Mouse (Mus musculus) cerebellum, postnatal 25 days (tissue): ENCODE measurements at regions not wholly inside any gene's neighbourhood (a gene's known extent, or its start where the extent isn't known, plus 50 kb on each side); places are given as distances from the start of the nearest gene placed in this dataset.

Experiments
- DNase-seq, 2 experiments: peaks; one replicate each; pipeline ENCODE4 v3.0.0; 2021; ENCODE audit warnings: mixed read lengths in 2 of 2

GRCm38 (mm10) chr12:16135602-16136213, 319.0 kb upstream of the Trib2 start:
- DNase-seq: no peak

DNA sequence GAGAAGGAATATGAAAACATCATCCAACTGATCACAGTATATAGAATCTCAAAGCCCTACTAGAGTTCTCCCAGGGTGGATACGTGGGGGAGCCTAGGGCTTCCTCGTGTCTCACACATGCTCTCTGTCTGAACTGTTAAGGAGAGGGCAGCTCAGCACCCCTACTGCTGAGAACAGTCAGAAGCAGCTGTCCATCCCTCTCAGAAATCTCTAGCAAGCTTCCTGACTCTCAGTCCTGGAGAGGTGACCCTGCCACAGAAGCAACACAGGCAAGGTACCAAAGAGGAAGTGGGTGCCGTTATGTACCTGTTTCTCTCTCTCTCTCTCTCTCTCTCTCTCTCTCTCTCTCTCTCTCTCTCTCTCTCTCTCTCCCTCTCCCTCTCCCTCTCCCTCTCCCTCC, 317.7 kb upstream of the Trib2 start:
- no peak for DNase-seq

DNA sequence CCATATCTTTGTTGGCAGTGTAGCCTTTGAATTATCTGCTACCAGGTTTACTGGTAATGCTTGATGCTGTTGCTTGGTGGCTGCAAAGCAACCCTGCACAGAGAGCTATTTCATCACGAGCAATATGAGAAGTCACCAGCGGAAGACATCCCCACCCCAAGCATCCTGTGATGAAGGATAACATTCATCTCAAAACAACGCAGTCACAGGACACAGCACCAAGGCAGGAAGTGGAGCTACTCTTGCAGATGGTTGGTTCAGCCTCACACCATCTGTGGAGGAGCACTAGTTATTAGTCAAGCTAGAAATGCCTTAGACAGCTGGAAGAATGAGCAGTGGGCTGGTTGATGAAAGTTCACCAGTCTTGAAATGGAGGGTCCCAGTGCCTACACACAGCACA, 316.5 kb upstream of the Trib2 start:
- DNase-seq: no peak

- no peak for DNase-seq
Observed at GRCm38 (mm10) chr12:16131740-16132077, 315.0 kb upstream of the Trib2 start.

- DNase-seq: no peak
Observed at GRCm38 (mm10) chr12:16131028-16131739, 314.5 kb upstream of the Trib2 start.

DNA sequence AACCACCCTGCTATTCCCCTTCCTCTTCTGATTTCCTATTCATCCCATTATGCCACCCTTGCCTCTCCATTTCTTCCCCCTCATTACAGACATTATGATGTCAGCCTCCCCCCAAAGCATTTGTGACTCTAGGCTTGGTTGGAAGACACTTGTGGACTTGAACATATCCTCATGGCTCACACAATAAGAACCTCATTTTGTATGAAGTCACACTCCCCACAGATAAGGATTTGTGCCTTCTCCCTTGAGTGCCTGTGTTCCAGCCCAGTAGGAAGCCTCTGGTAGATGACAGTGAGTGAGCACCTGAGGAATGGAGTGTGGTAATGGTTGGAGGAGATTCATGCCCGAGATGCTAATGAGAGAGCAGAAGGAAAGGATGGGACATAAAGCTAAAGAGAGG, 313.9 kb upstream of the Trib2 start:
- no peak for DNase-seq

- no peak for DNase-seq
Observed at GRCm38 (mm10) chr12:16129923-16130322, 313.2 kb upstream of the Trib2 start.

DNA sequence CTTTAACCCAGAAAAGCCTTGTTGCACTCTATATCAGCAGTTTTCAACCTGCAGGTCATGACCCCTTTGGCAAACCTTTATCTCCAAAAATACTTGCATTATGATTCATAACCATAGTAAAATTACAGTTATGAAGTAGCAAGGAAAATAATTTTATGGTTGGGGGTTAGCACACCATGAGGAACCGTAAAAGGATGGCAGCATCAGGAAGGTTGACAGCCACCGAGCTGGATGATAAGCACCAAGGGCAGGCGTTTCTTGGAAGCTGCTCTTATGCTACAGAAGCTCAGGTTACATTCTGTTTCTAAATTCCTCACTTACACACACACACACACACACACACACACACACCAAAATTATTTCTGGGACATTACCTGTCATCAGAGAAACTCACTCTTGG, 312.5 kb upstream of the Trib2 start:
- no peak for DNase-seq

DNA sequence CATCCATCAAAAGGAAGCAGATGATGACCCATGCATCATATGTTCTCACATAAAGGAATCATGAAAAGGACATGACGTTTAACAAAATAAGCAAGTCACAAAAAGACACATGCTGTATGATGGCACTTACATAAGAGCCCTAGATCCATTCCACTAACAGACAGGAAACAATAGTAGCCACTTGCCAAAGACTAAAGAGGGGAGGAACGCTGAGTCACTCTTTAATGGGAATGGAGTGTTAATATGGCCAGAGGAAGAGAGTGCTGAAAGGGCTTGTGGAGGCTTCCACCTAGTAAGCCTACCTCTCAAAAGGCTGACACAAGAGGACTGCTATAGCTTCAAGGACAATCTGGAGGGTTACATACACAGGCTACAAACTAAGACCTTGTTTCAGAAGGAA, 308.2 kb upstream of the Trib2 start:
- DNase-seq: no peak

DNA sequence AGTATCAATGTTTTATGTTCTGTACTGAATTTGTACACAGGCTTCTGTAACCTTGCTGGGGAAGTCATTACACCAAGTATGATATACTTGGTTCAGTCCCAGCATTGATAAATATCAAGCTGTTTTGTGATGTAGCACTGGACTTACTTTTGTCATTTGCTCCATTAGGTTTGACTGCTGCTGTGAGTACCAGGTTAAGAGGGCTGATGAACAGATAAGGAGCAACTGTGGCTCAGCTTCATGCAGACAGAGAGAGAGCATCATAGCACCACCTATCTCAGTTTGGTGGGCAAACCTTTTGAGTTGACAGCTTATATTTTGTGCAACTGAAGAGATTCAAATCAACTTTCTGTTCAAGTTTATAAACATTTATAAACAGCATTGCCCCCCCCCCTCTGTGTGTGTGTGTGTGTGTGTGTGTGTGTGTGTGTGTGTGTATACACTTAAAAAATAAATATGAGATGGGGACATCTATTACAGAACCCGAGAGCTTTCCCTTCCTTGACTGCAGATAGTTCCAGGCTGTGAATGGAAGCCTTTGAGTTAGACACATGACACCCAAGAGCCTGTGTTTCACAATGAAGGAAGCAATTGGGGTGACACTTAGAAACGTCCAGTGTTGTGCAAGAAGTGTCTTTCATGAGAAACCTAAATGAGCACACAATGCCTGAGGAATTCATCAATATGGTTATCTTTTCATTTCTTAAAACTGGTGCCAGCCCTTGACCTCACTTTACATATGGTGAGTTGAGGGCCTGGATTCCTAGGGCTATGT, 305.8 kb upstream of the Trib2 start:
- no peak for DNase-seq

GRCm38 (mm10) chr12:16121787-16122186, 305.1 kb upstream of the Trib2 start:
- DNase-seq: no peak

DNA sequence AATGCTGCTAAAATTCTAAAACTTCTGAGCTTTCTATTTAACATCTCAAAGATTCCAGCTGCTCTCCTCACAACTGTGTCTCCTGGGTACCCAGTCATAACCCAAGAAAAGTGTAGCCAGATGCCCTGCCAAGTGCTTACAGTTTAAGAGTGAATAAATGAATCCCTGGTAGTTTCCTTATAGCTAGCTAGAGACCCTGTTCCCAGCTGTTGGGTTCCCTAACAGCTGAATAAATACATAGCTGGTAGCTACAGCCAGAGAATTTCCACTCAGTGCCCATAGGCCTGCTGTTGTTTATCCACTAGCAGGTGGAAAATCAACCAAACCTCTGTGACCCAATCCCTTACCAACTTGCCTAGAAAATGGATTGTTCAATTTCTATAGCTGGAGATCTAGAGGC, 302.0 kb upstream of the Trib2 start:
- no peak for DNase-seq

DNA sequence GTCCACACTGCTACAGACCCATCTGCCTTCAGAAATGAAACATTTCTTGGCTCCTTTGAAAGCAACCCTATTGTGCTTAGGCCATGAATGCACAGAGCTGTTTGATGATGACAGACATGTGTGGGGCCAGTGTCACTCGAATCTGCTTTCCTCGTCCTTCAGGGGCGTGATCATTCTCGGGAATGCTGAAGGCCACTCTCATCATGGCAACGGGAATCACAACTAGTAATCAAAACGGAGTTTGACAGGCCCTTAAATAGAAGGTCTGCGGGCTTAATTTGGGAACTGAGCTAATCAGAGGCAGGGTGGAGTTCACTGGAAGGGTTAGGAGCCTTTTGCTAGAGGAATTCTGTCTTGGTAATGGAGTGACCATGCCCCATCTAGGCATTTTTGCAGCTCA, 290.2 kb upstream of the Trib2 start:
- no peak for DNase-seq

- DNase-seq: no peak
Observed at GRCm38 (mm10) chr12:16098840-16099239, 282.1 kb upstream of the Trib2 start.

GRCm38 (mm10) chr12:16092643-16093042, 275.9 kb upstream of the Trib2 start:
- DNase-seq: no peak

DNA sequence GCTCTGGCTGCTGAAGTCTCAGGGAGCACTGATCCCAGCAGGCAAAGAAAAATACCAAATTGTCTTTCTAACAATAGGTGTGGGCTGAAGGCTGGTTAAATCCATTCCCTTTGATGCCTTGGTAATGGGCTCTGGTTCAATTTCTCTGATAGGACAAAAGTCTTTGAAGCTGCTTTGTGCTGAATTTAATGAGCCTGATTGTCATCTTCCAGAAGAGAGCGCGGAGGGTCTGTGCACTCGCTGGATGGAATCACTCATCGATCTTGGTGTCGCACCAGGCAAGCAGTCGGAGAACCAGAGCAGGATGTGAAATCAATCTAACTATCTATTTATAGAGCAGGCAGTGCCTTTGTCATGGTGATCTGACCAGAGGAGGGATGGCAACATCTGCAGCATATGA, 274.6 kb upstream of the Trib2 start:
- DNase-seq: no peak

DNA sequence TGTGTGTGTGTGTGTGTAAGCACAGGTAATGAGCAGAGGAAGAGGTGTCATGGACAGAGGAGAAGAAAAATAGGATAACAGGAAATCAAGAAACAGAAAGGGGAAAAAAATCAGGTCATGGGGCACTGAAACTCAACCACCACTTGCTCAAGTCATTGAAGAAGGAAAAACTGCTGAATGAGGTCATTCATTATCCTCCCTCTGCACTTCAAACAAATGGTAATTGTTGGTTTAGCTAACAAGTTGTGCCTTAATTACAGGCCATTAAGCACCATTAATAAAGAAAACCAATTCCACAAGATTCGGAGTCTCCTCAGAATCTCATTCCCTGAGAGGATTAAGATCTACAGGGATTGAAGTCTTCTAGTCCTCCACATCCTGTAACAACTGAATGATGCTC, 266.5 kb upstream of the Trib2 start:
- DNase-seq: no peak

DNA sequence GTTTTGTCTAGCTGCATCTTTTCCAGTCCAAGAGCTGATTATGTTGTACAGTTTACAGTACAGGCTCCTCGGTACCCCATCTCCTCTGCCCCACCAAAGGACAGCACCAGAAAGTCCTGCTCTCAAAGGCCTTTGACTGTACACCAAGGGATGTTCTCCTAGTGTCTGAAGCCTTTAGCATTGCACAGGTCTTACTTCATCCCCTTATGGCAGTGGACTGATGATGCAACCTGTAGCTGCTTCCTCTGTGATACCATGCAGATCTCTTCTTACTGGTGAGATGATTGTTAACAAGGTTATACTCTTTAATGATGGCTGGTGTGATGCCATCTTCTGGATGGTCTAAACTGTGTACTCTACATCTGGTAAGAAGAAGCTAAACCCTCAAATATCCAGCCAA, 260.5 kb upstream of the Trib2 start:
- no peak for DNase-seq

- no peak for DNase-seq
Observed at GRCm38 (mm10) chr12:16075962-16076361, 259.2 kb upstream of the Trib2 start.

DNA sequence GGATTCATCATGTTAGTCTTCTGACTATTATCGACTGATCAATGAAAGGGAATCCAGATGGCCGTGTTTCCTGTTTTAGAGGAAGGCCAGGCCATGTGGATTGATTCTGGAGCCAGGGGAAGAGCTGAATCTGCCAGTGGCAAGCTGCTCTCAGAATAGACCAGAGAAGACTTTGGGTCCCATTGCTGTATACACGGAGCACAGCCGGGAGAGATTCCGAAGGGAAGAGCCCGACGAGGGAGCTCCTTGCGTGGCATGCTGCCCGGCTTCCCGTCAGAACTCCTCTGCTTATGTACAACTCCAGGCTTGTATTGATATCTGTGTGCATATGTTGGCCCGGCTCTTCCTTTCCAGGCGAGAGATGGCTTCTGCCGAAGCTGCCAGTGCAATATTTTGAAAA, 252.2 kb upstream of the Trib2 start:
- DNase-seq: no peak

GRCm38 (mm10) chr12:16062689-16063088, 246.0 kb upstream of the Trib2 start:
- no peak for DNase-seq

GRCm38 (mm10) chr12:16060461-16060860, 243.7 kb upstream of the Trib2 start:
- DNase-seq: no peak

DNA sequence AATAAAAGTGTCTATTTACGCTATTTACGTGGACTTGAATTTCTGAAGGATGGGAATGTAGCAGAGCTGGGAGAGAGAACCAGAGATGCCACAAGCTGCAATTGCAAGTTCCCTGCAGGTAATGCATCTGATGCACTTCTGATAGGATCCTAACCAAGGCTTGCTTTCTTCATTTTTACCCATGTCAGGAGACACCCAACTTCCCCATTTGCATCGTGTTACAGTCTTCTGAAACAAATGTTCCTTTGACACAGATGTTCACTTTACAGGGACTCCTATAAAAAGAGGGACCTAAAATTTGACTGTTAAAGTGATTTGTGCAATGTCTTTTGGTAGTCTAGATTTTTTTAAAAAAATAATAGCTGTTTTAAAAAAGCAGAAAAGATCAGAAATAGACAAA, 241.5 kb upstream of the Trib2 start:
- no peak for DNase-seq

GRCm38 (mm10) chr12:16056831-16057230, 240.1 kb upstream of the Trib2 start:
- DNase-seq: no peak
